Mouse (Mus musculus) forebrain, postnatal 0 days (tissue): ENCODE results near the gene Zic5. TPM values are rescaled to one million over a fixed set of nuclear protein-coding genes. Genes with fewer than 3 reads are reported as not detected.
"Not testable (repeated sequence)": the region's sequence is repeated elsewhere in the genome, so short reads cannot be mapped to it uniquely, and the experiment has no call there.

Experiments used
- ATAC-seq: fragments of 200-750 bp; cut with Nextera tagmentation; 2 replicates; pipeline ENCODE4 v1.8.0; 2017; ENCODE audit warnings: mild to moderate bottlenecking, moderate library complexity
- DNase-seq: peaks from one replicate; pipeline ENCODE4 v3.0.0-alpha.2; 2015
- H3K27ac ChIP-seq: fragments of 300-500 bp; sonication (generic); 2 replicates; pipeline ENCODE4 v1.5.1; 2014; ENCODE audit warnings: low read depth, mild to moderate bottlenecking, antibody characterized with exemption, low read length, moderate library complexity, mixed read lengths
- H3K27me3 ChIP-seq: fragments of 300-500 bp; sonication (generic); 2 replicates; pipeline ENCODE4 v1.6.1; 2014; ENCODE audit warnings: mild to moderate bottlenecking, low read length, mixed read lengths; ENCODE audit not compliant: insufficient read depth
- H3K36me3 ChIP-seq: fragments of 300-500 bp; sonication (generic); 2 replicates; pipeline ENCODE4 v1.6.1; 2014; ENCODE audit warnings: mild to moderate bottlenecking, moderate library complexity; ENCODE audit not compliant: insufficient read depth
- H3K4me1 ChIP-seq: fragments of 300-500 bp; sonication (generic); 2 replicates; pipeline ENCODE4 v1.6.1; 2014; ENCODE audit warnings: antibody characterized with exemption; ENCODE audit not compliant: insufficient read depth
- H3K4me2 ChIP-seq: fragments of 300-500 bp; sonication (generic); 2 replicates; pipeline ENCODE4 v1.6.1; 2014; ENCODE audit warnings: low read depth, mild to moderate bottlenecking, moderate library complexity
- H3K4me3 ChIP-seq: fragments of 300-500 bp; sonication (generic); 2 replicates; pipeline ENCODE4 v1.5.1; 2014; ENCODE audit warnings: low read depth, low read length, mixed read lengths
- H3K9ac ChIP-seq: fragments of 300-500 bp; sonication (generic); 2 replicates; pipeline ENCODE4 v1.6.1; 2014; ENCODE audit warnings: mild to moderate bottlenecking
- H3K9me3 ChIP-seq: fragments of 300-500 bp; sonication (generic); 2 replicates; pipeline ENCODE4 v1.6.1; 2016; ENCODE audit warnings: low read length
- CTCF ChIP-seq: sonication (generic); IDR thresholded peaks from 2 replicates; pipeline ENCODE4 v1.5.1; 2016; ENCODE audit warnings: antibody characterized with exemption, control low read depth, low read depth
- WGBS: fragments of 180-500 bp; shearing (Covaris S2); extraction: QIAGEN DNeasy Blood & Tissue Kit; methylation state at CpG from one replicate; pipeline ENCODE4 v1.1.7; 2014; 5-methylcytosine and 5-hydroxymethylcytosine counted together
- polyA plus RNA-seq: library from polyadenylated mRNA; unstranded; fragments of >200 nt; fragmentation: Nextera tagmentation; extraction: Ambion mirVana; gene quantifications from 2 replicates; pipeline ENCODE4 v1.2.1, GENCODE M21; 2015
- total RNA-seq: library from RNA; depleted of rRNA; stranded (reverse); fragments of >200 nt; gene quantifications from 2 replicates; pipeline ENCODE4 v1.2.3, GENCODE M21; 2014

Gene Zic5
- total and polyA plus RNA-seq, 2 experiments from 2014 or later: 13.8 to 22.8 TPM

DNA sequence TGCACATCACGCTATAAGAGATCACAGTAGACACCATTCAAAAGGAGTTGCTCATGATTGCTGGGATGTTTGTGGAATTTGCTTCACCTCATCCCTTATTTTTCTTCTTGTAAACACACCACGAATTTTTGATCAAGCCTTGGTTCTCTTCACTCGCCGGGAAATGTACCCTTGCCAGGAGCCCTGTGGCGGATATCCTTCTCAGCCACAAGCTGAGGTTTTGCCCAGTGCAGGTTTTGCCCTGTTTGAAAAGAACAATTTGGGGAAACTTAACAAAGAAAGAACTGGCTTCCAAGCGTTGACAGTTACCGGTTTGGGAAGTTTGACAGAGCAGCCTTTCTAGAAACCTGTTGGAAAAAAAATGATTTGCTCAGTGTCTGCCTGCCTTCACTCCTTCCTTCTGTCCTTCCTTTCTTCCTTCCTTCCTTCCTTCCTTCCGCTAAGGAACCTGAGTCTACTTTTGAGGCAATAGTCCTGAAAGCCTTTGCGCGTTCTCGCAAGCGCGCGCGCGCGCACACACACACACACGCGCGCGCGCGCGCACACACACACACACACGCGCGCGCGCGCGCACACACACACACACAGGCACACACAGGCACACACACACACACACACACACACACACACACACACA lies 6.1 kb upstream of the Zic5 start:
- H3K4me1 ChIP-seq: no peaks in the 10 kb centered on the region
- TF ChIP-seq CTCF: no peak
- WGBS: 10% methylated on average over 31 of the region's 31 CpGs
- ATAC-seq (no peak), DNase-seq (peak; percentile 32)
- H3K27ac ChIP-seq: peak overlapping the region; percentile 45; the same call in 1 of the 2 replicates
- H3K9me3 ChIP-seq: no peaks in the 10 kb centered on the region
- peak overlapping the region; percentile 56; the same call in 1 of the 2 replicates for H3K4me2 ChIP-seq
- H3K4me3 ChIP-seq: no peak overlapping the region
- H3K36me3 ChIP-seq: no peaks in the 10 kb centered on the region
- peaks cover 36% of the 10 kb centered on the region for H3K27me3 ChIP-seq
- no peak overlapping the region for H3K9ac ChIP-seq

DNA sequence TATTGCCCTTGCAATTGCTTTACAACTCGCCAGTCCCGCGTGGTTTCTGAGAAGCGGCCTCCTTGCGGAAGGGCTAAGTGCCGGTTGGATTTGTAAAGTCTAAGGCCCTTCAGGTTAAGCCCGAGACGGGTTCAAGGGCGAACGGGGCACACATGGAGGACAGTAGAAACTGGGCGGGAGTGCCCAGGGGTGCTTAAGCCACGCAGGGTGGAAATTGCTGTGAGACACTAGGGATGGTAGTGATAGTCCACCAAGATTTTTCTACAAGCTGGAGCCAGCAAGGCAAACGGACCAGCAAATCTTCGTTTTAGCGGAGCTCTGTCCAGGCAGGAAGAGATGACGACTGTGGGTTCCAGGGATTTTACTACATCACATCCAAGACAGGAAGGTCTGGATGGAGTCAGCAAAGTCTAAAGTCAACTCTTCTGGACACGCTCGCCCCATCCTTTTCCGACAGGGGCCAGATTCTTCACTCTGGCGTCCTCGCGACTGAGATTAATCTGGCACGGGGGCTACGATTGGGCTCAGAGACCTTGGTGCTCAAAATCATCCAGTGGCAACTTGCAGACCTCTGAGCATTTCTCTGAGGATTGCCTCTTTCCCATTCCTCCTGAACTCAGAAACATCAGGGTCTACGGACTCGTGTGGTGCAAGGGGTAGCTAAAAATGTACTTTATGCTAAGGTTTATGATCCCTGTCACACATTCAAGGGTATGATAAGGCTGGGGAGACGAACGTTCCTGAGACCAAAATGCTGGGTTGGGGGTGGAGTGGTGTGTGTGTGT lies 3.7 kb upstream of the Zic5 start:
- Histone ChIP-seq H3K4me2 (peak overlapping the region; percentile 33), H3K27ac (peak overlapping the region; percentile 30), H3K27me3 (peaks cover 53% of the 10 kb centered on the region), H3K4me3 (no peak overlapping the region), H3K4me1 (0 out of 2 replicates have a peak, but pooled peaks cover 5% of the 10 kb centered on the region), H3K9ac (peak overlapping the region; percentile 28; the same call in 1 of the 2 replicates), H3K36me3 (no peaks in the 10 kb centered on the region), H3K9me3 (no peaks in the 10 kb centered on the region)
- no peak for TF ChIP-seq CTCF
- ATAC-seq (no peak), DNase-seq (peak; percentile 42)
- WGBS: 20% methylated on average over 28 of the region's 28 CpGs

DNA sequence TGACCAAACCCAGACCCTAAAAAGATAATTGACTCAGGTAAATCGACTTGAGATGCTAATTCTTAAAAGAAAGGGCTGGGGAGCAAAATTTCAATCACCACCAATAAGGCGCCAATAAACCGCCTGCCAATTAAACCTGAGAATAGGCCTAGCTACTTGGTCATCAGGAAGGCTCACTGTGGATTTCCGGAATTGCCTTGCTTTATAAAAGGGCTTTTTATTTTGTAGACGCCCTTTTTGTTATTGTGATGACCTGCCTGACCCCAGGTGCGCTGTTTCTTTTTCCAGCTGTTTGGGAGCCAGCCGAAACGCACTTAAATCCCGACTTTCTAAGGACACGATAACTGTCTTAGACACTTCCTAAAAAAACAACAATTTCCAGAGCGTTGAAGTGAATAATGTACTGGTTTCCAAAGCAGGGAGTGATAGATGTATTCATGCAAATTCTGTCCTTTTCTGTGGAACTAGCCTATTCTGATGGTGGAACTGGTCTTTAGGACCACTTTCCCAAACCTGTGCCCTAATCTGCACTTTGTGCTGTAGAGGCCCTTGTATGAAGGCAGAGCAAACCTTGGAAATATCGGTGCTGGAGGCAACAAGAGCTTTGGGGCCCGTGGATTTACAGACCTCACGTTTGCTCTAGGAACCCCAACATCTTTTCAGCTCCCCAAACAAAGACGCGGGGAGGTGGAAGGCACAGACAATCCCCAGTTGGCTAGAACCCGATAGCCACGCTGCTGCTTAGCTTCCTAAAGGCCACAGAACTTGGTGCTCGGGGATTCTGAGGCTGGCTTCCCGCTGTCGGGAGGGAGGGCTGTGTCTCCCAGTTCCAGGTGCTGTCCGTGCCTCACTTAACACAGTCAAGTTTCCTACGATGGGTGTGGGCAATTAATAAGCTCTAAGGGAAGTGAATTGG lies 2.7 kb upstream of the Zic5 start:
- no peak overlapping the region for H3K9ac ChIP-seq
- DNase-seq (peak; percentile 49), ATAC-seq (no peak)
- H3K27me3 ChIP-seq: peaks cover 58% of the 10 kb centered on the region
- no peak overlapping the region for H3K27ac ChIP-seq
- WGBS: 27% methylated on average over 23 of the region's 23 CpGs
- no peaks in the 10 kb centered on the region for H3K36me3 ChIP-seq
- no peak overlapping the region for H3K4me3 ChIP-seq
- 0 out of 2 replicates have a peak, but pooled peaks cover 5% of the 10 kb centered on the region for H3K4me1 ChIP-seq
- no peaks in the 10 kb centered on the region for H3K9me3 ChIP-seq
- TF ChIP-seq CTCF: no peak
- peak overlapping the region; percentile 33 for H3K4me2 ChIP-seq

DNA sequence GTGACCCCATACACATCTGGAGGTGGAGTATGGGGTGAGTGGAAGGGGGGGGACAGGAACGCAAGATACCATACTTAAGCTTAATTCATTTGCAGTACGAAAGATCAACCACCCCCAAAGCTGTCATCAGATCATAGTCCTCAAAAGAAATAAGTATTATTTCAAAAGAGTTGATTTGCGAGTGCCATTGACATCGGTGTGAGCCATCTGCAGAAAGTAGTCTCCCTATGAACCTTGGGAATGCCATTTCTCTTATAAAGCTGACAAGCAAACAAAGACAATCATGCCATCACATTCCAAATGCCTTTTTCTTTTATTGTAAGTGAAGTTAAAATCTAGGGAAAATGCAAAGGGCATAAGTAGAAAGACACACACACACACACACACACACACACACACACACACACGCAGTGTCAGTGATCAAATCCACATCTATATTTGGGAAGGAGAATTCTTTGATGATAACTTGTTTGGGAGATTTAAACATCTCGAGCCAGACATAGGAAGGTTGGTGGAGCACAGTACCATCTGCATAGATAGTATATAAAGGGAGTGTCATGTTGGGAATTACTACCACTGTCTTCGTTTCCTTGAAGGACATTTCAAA lies 1.4 kb upstream of the Zic5 start:
- Histone ChIP-seq H3K36me3 (no peaks in the 10 kb centered on the region), H3K9me3 (no peaks in the 10 kb centered on the region), H3K27ac (no peak overlapping the region), H3K4me2 (no peak overlapping the region), H3K9ac (no peak overlapping the region), H3K4me1 (0 out of 2 replicates have a peak, but pooled peaks cover 5% of the 10 kb centered on the region), H3K4me3 (no peak overlapping the region), H3K27me3 (peaks cover 70% of the 10 kb centered on the region)
- 62% methylated on average over 7 of the region's 7 CpGs for WGBS
- ATAC-seq (no peak), DNase-seq (peak; percentile 27)
- no peak for TF ChIP-seq CTCF

DNA sequence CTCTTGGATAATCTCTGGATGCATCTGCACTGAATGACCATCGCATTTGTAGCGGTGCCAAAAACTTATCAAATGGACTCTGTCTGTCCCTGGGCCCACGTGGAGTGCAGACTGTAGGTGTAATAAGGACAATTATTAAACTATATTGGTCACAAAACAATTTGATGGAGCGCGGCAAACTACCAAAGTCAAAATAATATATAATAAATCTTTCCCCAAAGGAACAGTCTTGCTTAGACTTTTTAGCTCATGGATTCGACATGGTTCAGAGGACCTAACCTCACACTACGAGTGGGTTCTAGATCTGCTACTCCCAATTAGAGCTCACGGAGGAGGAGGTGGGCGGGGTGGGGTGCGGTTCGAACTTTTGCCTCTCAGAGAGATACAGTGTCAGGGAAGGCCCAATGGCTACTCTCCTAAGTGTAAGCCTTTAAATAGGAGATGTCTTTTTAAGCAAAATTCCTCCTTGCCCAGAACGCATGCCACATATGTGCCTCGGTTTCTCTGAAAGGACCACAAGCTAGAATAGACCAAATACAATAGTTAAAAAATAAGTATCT lies 534 bp upstream of the Zic5 start:
- TF ChIP-seq CTCF: no peak
- no peak overlapping the region for H3K9ac ChIP-seq
- WGBS: 36% methylated on average over 13 of the region's 13 CpGs
- H3K27me3 ChIP-seq: peaks cover 73% of the 10 kb centered on the region
- no peaks in the 10 kb centered on the region for H3K9me3 ChIP-seq
- H3K4me1 ChIP-seq: 0 out of 2 replicates have a peak, but pooled peaks cover 5% of the 10 kb centered on the region
- H3K4me2 ChIP-seq: peak overlapping the region; percentile 69
- H3K36me3 ChIP-seq: no peaks in the 10 kb centered on the region
- no peak overlapping the region for H3K27ac ChIP-seq
- no peak for DNase-seq
- H3K4me3 ChIP-seq: peak overlapping the region; percentile 48
- no peak for ATAC-seq

DNA sequence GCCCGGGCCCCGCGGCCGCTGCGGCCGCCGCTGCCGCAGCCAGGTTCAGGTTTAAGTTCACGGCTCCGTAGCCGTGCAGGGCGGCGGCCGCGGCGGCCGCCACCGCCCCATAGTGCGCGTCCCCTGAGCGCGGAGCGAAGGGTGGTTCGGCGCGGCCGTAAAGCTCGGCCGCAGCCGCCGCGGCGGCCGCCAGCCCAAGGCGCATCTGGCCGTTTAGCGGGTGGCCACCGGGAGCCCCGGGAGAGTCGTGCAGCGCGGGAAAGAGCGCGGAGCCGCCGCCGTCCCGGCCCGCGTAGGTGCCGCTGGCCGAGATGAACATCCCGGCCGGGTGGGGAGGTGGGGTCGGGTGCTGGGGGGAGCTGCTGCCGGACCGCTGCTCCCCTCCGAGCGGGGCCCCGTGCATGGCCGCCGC lies 1.1 kb downstream of the Zic5 start:
- no peaks in the 10 kb centered on the region for H3K36me3 ChIP-seq
- ATAC-seq (peak; percentile 25; the same call in 1 of the 2 replicates), DNase-seq (no peak)
- no peak for TF ChIP-seq CTCF
- peak overlapping the region; percentile 69 for H3K4me2 ChIP-seq
- H3K9me3 ChIP-seq: no peaks in the 10 kb centered on the region
- H3K27me3 ChIP-seq: peaks cover 66% of the 10 kb centered on the region
- peak overlapping the region; percentile 48 for H3K4me3 ChIP-seq
- peak overlapping the region; percentile 50 for H3K9ac ChIP-seq
- WGBS: 1% methylated on average over 39 of the region's 62 CpGs
- 0 out of 2 replicates have a peak, but pooled peaks cover 5% of the 10 kb centered on the region for H3K4me1 ChIP-seq
- peak overlapping the region; percentile 81 for H3K27ac ChIP-seq

DNA sequence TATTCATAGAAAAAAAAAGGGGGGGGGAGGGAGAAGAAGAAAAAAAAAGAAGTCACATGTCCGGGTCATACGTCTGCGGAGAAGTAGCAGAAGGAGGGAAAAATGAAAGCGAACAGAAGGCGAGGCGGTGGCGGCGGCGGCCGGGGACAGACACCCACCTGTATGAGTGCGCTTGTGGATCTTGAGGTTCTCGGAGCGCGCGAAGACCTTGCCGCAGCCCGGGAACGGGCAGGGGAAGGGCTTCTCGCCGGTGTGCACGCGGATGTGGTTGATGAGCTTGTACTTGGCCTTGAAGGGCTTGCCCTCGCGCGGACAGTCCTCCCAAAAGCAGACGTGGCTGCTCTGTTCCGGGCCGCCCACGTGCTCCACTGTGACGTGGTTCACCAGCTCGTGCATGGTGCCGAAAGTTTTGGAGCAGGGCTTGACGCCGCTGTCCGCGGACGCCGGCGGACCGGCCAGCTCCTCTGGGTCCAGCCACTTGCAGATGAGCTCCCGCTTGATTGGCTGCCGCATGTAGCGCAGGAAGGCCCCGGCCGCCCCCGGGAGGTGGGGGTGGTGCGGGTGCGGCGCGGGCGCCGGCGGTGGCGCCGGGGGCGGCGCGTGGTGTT lies 1.6 kb downstream of the Zic5 start:
- not testable (repeated sequence) for H3K36me3 ChIP-seq, H3K9me3 ChIP-seq, H3K4me1 ChIP-seq
- Histone ChIP-seq H3K9ac (peak overlapping the region; percentile 50), H3K4me3 (peak overlapping the region; percentile 48), H3K4me2 (peak overlapping the region; percentile 69), H3K27me3 (peaks cover 62% of the 10 kb centered on the region), H3K27ac (peak overlapping the region; percentile 81)
- DNase-seq (peak; percentile 34), ATAC-seq (peak; percentile 36)
- WGBS: 1% methylated on average over 55 of the region's 58 CpGs
